Mouse (Mus musculus): Measurements from ENCODE around the gene Tbl3. TPM values are rescaled to one million over a fixed set of nuclear protein-coding genes. Genes with fewer than 3 reads are reported as not detected.
"Not testable (repeated sequence)": the region's sequence is repeated elsewhere in the genome, so short reads cannot be mapped to it uniquely, and the experiment has no call there.

Gene Tbl3
- total RNA-seq, 1 experiment from 2014 or later = 46.1 TPM

DNA sequence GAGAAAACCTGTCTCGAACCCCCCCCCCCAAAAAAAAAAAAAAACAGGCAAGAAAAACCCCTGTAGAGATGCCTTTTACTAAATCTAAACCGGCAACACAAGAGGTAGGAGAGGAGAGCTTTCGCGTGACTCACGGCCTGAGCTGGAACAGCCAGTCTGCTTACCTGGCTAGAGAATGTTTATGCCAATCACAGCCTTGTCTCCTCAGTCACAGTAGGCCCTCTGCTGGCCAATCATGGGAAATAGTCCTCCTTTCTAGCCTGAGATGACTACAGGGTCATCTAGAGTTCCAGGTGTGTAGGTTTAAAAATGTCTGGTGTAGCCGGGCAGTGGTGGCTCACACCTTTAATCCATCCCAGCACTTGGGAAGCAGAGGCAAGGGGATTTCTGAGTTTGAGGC is 40.0 kb downstream of the Tbl3 start:
- ATAC-seq (replicated peaks; ENCODE audit: low read depth, poor library complexity, severe bottlenecking) = peak; percentile 53

DNA sequence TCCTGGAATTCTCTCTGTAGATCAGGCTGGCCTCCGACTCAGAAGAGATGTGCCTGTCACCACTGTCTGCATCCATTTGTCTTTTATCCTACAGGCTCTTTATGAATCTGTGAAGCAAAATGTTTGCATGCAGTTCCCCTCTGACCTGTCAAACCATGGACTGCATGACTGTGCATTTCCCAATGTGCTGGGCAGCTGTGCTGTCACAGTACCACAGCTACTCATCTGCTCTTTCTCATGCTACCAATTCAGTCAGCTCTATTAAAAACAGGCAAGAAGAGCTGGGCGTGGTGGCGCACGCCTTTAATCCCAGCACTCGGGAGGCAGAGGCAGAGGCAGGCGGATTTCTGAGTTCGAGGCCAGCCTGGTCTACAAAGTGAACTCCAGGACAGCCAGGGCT is 40.4 kb downstream of the Tbl3 start:
- ATAC-seq (replicated peaks; ENCODE audit: low read depth, poor library complexity, severe bottlenecking) = not testable (repeated sequence)

DNA sequence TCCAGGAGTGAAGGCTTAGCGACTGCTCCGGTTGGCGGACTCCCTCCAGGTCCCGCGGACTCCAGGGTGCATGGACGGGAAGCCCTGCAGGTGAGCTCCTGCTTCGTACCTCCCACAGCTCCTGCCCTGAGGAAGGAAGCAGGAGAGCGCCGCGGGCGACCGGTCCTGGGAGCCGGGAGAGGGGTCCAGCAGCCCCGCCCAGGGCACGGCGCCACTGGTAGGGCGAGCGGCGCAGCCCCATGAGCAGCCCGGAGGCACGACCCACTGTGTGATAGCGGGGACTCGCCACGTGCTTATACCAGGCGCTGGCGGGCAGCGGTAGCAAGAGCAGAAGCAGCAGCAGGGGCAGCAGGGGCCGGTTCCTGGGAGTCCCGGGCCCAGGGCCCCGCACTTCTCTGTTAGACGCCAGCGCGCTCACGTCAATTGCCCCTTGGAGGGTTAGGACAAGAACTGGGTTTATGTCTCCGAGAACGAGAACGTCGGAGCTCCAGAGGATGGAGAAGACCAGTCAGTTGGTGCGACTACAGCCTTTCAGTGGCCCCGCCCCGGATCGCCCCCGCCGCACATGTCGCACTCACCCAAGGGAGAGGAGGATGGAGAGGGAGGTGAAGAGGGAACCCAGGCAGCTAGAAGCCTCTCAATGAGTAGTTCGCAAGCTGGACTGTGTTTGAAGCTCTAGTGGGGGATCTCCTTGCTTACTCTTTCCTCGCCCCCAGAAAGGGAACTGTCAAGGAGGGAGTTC is 49.3 kb downstream of the Tbl3 start, which contains the start of gene Npw:
Gene Npw, minus strand, starts transcription at position 441 of the 742 bp plus-strand sequence.
- ATAC-seq (replicated peaks; ENCODE audit: low read depth, poor library complexity, severe bottlenecking) = peak; percentile 66

DNA sequence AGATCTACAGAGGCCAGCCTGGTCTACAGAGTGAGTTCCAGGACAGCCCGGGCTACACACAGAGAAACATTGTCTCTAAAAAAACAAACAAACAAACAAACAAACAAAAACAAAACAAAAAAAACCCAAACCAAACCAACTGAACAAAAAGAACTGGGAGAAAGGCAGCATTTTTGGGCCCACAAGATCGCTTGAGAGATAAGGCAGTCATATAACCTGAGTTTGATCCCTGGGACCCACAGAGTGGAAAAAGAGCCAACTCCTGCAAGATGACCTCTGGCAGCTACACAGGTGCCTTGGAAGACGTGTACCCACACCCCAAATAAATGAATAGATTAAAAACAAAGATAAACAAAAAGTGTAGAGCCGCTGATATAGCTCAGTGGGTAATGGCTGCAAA is 52.5 kb downstream of the Tbl3 start:
- ATAC-seq (replicated peaks; ENCODE audit: low read depth, poor library complexity, severe bottlenecking) = no peak

DNA sequence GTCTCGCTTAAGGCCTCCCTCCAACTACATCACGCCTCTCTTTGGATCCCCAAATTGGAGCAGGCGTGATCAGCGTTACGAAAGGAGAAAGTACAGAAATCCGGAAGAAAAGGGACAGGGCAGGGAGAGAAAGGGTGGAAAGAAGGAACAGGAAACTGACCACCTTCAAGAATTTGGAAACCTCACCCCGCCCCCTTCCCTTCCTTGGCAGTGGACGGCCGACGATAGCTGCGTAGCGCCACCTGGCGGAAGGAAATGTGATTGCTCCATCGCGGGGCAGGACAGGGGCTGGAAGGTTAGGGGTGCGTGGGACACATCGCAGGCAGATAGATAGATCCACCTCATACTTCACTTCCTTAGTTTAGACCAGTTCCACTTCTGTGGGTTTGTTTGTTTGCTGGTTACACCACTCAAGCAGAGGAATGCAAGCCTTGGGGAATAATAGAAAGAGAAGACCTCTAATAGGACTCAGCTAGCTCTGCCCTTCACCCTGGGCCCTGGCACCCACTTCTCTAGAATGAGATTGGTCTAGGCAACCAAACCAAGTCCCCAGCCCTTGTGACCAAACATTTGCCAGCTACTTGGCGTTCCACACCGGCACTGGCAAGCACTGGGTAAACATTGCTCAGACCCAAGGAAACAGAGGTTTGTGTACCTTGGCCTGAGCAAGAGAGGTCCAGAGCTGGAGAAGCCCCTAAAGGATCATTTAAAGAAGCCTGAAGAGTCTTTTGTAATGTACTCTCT is 53.3 kb downstream of the Tbl3 start:
- ATAC-seq (replicated peaks; ENCODE audit: low read depth, poor library complexity, severe bottlenecking) = peak; percentile 78

DNA sequence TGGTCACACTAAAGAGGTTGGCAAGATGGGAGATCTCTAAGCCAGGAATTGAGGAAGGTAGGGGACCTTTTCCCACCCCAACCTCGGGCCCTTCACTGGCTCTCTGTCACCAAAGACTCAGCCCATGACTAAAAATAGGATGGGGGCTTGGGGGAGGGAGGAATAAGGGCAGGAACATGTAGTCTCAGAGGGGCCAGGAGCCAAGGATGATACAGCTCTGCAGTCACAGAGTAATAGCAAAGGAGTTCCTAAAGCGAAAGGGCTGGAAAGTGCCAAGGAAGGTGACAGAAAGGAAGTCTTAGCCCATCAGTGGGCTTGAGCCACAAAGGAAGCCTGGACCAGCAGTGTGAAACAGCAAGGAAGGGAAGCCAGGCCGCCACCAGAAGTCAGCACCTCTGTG is 55.6 kb downstream of the Tbl3 start:
- no peak for ATAC-seq (replicated peaks; ENCODE audit: low read depth, poor library complexity, severe bottlenecking)

DNA sequence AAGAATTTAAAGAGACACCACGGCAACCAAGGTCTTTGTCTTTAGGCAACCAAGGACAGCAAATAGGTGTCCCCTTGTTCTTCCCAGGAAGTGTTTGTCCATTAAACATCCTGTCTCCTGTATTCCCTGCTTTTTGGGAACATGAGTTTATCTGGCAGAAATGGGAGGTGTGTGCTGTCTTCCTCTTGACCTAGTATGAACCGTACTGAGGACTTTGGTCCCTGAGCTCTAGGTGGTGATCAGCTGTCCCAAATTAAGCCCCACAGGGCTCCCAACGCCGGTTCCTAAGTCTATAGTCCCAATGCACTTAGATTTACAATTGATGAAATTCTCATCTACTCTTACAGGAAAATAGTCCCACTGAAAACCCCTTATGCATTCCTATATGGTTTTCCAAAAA is 56.7 kb downstream of the Tbl3 start:
- no peak for ATAC-seq (replicated peaks; ENCODE audit: low read depth, poor library complexity, severe bottlenecking)

DNA sequence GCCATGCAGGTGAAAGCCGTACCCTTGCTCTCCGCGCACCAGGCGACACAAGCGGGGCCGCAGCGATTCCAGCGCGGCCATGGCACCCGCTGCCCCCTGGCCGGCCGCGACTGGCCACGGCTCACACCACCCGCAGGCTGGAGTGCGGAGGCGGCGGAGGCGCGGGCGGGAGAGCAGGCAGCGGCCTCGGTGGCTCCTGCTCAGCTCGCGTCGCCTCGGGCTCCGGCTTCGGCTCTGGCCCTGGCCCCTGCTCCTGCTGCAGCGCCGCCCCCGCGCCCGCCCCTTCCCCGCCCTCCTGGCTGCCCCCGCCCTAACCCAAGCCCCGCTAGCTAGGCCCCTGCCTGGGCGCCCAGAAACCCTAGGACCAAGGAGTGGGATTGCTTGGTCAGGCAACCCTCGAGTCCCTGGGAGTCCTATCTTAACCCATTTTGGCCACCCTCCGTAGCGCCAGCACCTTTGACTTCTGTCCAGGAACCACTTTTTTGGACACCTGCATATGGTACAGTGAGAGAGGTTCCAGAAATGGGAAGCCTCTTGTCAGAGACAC is 57.3 kb downstream of the Tbl3 start, which contains the start of gene Slc9a3r2:
Gene Slc9a3r2, minus strand, starts transcription at position 258 of the 547 bp plus-strand sequence.
- ATAC-seq (replicated peaks; ENCODE audit: low read depth, poor library complexity, severe bottlenecking) = no peak

DNA sequence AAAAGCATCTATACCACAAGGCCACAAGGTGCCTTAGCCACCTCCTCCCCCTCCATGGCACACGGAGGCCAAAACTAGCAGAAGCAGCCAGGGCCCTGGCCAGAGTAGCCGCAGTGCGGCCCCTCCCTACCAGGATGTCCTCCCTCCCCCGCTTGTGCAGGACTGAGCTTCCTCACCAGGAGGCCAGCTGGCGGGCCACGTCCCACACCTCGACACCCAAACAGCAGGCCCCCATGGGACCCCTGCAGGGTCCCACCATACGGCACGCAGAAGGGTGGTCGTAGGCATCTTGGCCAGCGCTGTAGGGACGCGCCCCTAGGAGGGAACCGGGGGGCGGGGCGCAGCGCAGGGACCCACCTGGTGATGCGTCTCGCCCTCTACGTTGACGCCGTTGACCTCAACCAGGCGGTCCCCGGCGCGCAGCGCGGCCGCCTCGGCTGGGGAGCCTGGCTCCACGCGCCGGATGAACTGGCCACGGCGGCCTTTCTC is 57.8 kb downstream of the Tbl3 start:
- ATAC-seq (replicated peaks; ENCODE audit: low read depth, poor library complexity, severe bottlenecking) = peak; percentile 16; the same call in 1 of the 2 replicates

DNA sequence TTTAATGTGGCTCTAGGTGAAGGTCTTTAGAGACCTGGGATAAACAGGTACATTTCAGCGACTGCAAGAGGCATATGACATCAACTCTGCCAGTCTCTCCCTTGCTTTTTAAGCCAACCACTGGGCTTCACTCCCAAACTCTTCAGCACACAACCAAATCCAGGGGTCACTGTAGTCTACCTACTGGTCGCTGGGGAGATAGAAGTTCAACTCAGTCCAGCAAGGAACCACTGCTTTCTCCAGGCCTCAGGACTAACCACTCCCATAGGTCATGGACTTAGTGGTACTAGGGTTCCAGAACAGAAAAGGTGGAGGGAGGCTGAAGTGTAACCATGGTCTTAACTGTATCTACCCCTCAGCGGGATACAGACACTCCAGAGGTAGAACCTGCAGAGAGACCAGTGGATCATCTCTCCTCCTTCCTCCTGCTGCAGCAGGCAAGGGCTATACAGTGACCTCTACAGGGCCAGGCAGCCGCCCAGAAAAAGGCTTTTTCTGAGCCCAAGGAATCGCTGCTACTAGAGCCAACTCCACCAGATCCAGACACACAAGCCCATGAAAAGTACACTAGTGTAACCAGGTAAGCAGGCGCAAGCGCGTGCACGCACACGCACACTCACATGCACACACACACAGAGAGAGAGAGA is 58.6 kb downstream of the Tbl3 start:
- no peak for ATAC-seq (replicated peaks; ENCODE audit: low read depth, poor library complexity, severe bottlenecking)

Other genes with a start within 250 kb of the Tbl3 start
- 10.0 and 15.2 TPM in 2 replicates for gene E4f1, start 237.3 kb downstream of the Tbl3 start, total RNA-seq (2017)
- gene Pgp, start 237.3 kb downstream of the Tbl3 start, total RNA-seq (2017) = 21.6 and 23.5 TPM in 2 replicates
- gene Bricd5, start 233.8 kb downstream of the Tbl3 start, total RNA-seq (2017) = 1.3 TPM in 1 of 2 replicates, not detected in the other
- 9.6 and 25.7 TPM in 2 replicates for gene Mlst8, start 228.6 kb downstream of the Tbl3 start, total RNA-seq (2017)
- not detected in 2 replicates for gene Caskin1, start 219.1 kb downstream of the Tbl3 start, total RNA-seq (2017)
- 59.3 and 60.5 TPM in 2 replicates for gene Traf7, start 179.7 kb downstream of the Tbl3 start, total RNA-seq (2017)
- 0.05 TPM in 1 of 2 replicates, not detected in the other for gene Rab26, start 173.4 kb downstream of the Tbl3 start, total RNA-seq (2017)
- 8.3 and 37.4 TPM in 2 replicates for gene Pkd1, start 157.8 kb downstream of the Tbl3 start, total RNA-seq (2017)
- 39.0 and 52.2 TPM in 2 replicates for gene Tsc2, start 75.0 kb downstream of the Tbl3 start, total RNA-seq (2017)
- gene Nthl1, start 75.0 kb downstream of the Tbl3 start, total RNA-seq (2017) = 18.0 and 25.1 TPM in 2 replicates
- gene Slc9a3r2, start 57.3 kb downstream of the Tbl3 start, total RNA-seq (2017) = 1.3 and 1.4 TPM in 2 replicates
- 0.27 and 1.4 TPM in 2 replicates for gene Npw, start 49.2 kb downstream of the Tbl3 start, total RNA-seq (2017)
- gene Zfp598, start 38.0 kb downstream of the Tbl3 start, total RNA-seq (2017) = 20.0 and 25.4 TPM in 2 replicates
- not detected in 2 replicates for gene Syngr3, start 17.7 kb downstream of the Tbl3 start, total RNA-seq (2017)
- gene Gfer, start 11.5 kb downstream of the Tbl3 start, total RNA-seq (2017) = 30.9 and 44.6 TPM in 2 replicates
- 0.69 and 18.3 TPM in 2 replicates for gene Noxo1, start 11.4 kb downstream of the Tbl3 start, total RNA-seq (2017)
- not detected in 2 replicates for gene Rnf151, start 10.4 kb upstream of the Tbl3 start, total RNA-seq (2017)
- gene Rps2, start 10.5 kb upstream of the Tbl3 start, total RNA-seq (2017) = 1,725 and 1,907 TPM in 2 replicates
- gene Ndufb10, start 16.8 kb upstream of the Tbl3 start, total RNA-seq (2017) = 192 and 287 TPM in 2 replicates
- 0.50 TPM in 1 of 2 replicates, not detected in the other for gene Rpl3l, start 20.2 kb upstream of the Tbl3 start, total RNA-seq (2017)
- gene Msrb1, start 29.0 kb upstream of the Tbl3 start, total RNA-seq (2017) = 41.2 and 41.7 TPM in 2 replicates
- not detected in 2 replicates for gene Hs3st6, start 45.3 kb upstream of the Tbl3 start, total RNA-seq (2017)
- gene Meiob, start 96.6 kb upstream of the Tbl3 start, total RNA-seq (2017) = 0.55 TPM in 1 of 2 replicates, not detected in the other
- gene Hagh, start 132.5 kb upstream of the Tbl3 start, total RNA-seq (2017) = 21.5 and 26.7 TPM in 2 replicates
- 24.6 and 25.9 TPM in 2 replicates for gene Fahd1, start 142.7 kb upstream of the Tbl3 start, total RNA-seq (2017)
- gene Igfals, start 158.3 kb upstream of the Tbl3 start, total RNA-seq (2017) = not detected in 2 replicates
- 35.6 and 45.6 TPM in 2 replicates for gene Nubp2, start 178.7 kb upstream of the Tbl3 start, total RNA-seq (2017)
- 14.8 and 21.5 TPM in 2 replicates for gene Spsb3, start 179.0 kb upstream of the Tbl3 start, total RNA-seq (2017)
- 9.2 and 22.7 TPM in 2 replicates for gene Eme2, start 187.4 kb upstream of the Tbl3 start, total RNA-seq (2017)
- 21.6 and 22.0 TPM in 2 replicates for gene Mrps34, start 187.5 kb upstream of the Tbl3 start, total RNA-seq (2017)
- gene Nme3, start 188.8 kb upstream of the Tbl3 start, total RNA-seq (2017) = 35.0 and 36.0 TPM in 2 replicates
- gene Mapk8ip3, start 229.3 kb upstream of the Tbl3 start, total RNA-seq (2017) = 21.0 and 33.2 TPM in 2 replicates

Data from common myeloid progenitor, adult 5-6 weeks (primary cell).